Mouse (Mus musculus) lung, embryonic 15.5 days (tissue): ENCODE results near the gene Ctbp2. TPM values are rescaled to one million over a fixed set of nuclear protein-coding genes. Genes with fewer than 3 reads are reported as not detected.
"Not testable (repeated sequence)": the region's sequence is repeated elsewhere in the genome, so short reads cannot be mapped to it uniquely, and the experiment has no call there.

Experiments
- ATAC-seq: fragments of 200-750 bp; cut with Nextera tagmentation; 2 replicates; pipeline ENCODE4 v1.8.0; 2017; ENCODE audit warnings: moderate number of reproducible peaks, borderline replicate concordance; ENCODE audit not compliant: low FRiP score, low TSS enrichment; ENCODE audit errors: extremely low read depth
- H3K27ac ChIP-seq: fragments of 300-500 bp; sonication (generic); 2 replicates; pipeline ENCODE4 v1.5.1; 2015; ENCODE audit warnings: moderate library complexity, mild to moderate bottlenecking, inconsistent platforms
- H3K27me3 ChIP-seq: fragments of 300-500 bp; sonication (generic); 2 replicates; pipeline ENCODE4 v1.6.1; 2015; ENCODE audit warnings: inconsistent platforms
- H3K36me3 ChIP-seq: fragments of 300-500 bp; sonication (generic); 2 replicates; pipeline ENCODE4 v1.6.1; 2015; ENCODE audit warnings: inconsistent platforms
- H3K4me1 ChIP-seq: fragments of 300-500 bp; sonication (generic); 2 replicates; pipeline ENCODE4 v1.6.1; 2015; ENCODE audit warnings: inconsistent platforms
- H3K4me2 ChIP-seq: fragments of 300-500 bp; sonication (generic); 2 replicates; pipeline ENCODE4 v1.6.1; 2015; ENCODE audit warnings: inconsistent platforms, mild to moderate bottlenecking, moderate library complexity
- H3K4me3 ChIP-seq: fragments of 300-500 bp; sonication (generic); 2 replicates; pipeline ENCODE4 v1.5.1; 2015; ENCODE audit warnings: mild to moderate bottlenecking, inconsistent platforms
- H3K9ac ChIP-seq: fragments of 300-500 bp; sonication (generic); 2 replicates; pipeline ENCODE4 v1.6.1; 2015; ENCODE audit warnings: inconsistent platforms
- H3K9me3 ChIP-seq: fragments of 300-500 bp; sonication (generic); 2 replicates; pipeline ENCODE4 v1.6.1; 2016; ENCODE audit warnings: inconsistent platforms
- WGBS: fragments of 180-500 bp; shearing (Covaris S2); methylation state at CpG from one replicate; pipeline ENCODE4 v1.1.7; 2015; 5-methylcytosine and 5-hydroxymethylcytosine counted together
- polyA plus RNA-seq: library from polyadenylated mRNA; unstranded; fragments of >200 nt; fragmentation: Nextera tagmentation; extraction: Ambion mirVana; gene quantifications from 2 replicates; pipeline ENCODE4 v1.2.1, GENCODE M21; 2015

The Ctbp2 gene
- polyA plus RNA-seq, 1 experiment from 2014 or later: 91.6 TPM

- not testable (repeated sequence) for H3K4me2 ChIP-seq, H3K36me3 ChIP-seq, H3K9me3 ChIP-seq, ATAC-seq, H3K4me3 ChIP-seq, H3K27ac ChIP-seq, H3K27me3 ChIP-seq, H3K9ac ChIP-seq
- WGBS: 83% methylated on average over 7 of the region's 7 CpGs
- peaks cover 34% of the 10 kb centered on the region for H3K4me1 ChIP-seq
Measured at GRCm38 (mm10) chr7:133095610-133096009, 28.5 kb downstream of the Ctbp2 start.

- Histone ChIP-seq H3K4me1 (peaks cover 34% of the 10 kb centered on the region), H3K4me2 (no peak overlapping the region), H3K27ac (no peak overlapping the region), H3K4me3 (no peak overlapping the region), H3K9ac (no peak overlapping the region), H3K9me3 (no peaks in the 10 kb centered on the region), H3K36me3 (0 out of 2 replicates have a peak, but pooled peaks cover 2% of the 10 kb centered on the region), H3K27me3 (no peaks in the 10 kb centered on the region)
- no peak for ATAC-seq
- 76% methylated on average over 9 of the region's 9 CpGs for WGBS
Measured at GRCm38 (mm10) chr7:133094711-133095495, 29.3 kb downstream of the Ctbp2 start.

GRCm38 (mm10) chr7:133094161-133094560 is 30.0 kb downstream of the Ctbp2 start:
- Histone ChIP-seq H3K27ac (no peak overlapping the region), H3K9ac (no peak overlapping the region), H3K36me3 (0 out of 2 replicates have a peak, but pooled peaks cover 2% of the 10 kb centered on the region), H3K4me3 (no peak overlapping the region), H3K4me1 (peaks cover 32% of the 10 kb centered on the region), H3K9me3 (no peaks in the 10 kb centered on the region), H3K4me2 (no peak overlapping the region), H3K27me3 (no peaks in the 10 kb centered on the region)
- 72% methylated on average over 3 of the region's 3 CpGs for WGBS
- no peak for ATAC-seq

GRCm38 (mm10) chr7:133093731-133094130 is 30.4 kb downstream of the Ctbp2 start:
- H3K27ac ChIP-seq: no peak overlapping the region
- no peak overlapping the region for H3K4me3 ChIP-seq
- 84% methylated on average over 5 of the region's 5 CpGs for WGBS
- no peak for ATAC-seq
- H3K36me3 ChIP-seq: 0 out of 2 replicates have a peak, but pooled peaks cover 2% of the 10 kb centered on the region
- peaks cover 32% of the 10 kb centered on the region for H3K4me1 ChIP-seq
- no peak overlapping the region for H3K4me2 ChIP-seq
- H3K27me3 ChIP-seq: no peaks in the 10 kb centered on the region
- no peak overlapping the region for H3K9ac ChIP-seq
- H3K9me3 ChIP-seq: no peaks in the 10 kb centered on the region

- Histone ChIP-seq H3K4me2 (no peak overlapping the region), H3K9ac (no peak overlapping the region), H3K27me3 (no peaks in the 10 kb centered on the region), H3K4me1 (peaks cover 36% of the 10 kb centered on the region), H3K4me3 (no peak overlapping the region), H3K36me3 (0 out of 2 replicates have a peak, but pooled peaks cover 2% of the 10 kb centered on the region), H3K9me3 (no peaks in the 10 kb centered on the region), H3K27ac (0 out of 2 replicates have a peak overlapping the region, but pooled peaks have one; percentile 21)
- ATAC-seq: no peak
- 81% methylated on average over 4 of the region's 4 CpGs for WGBS
Measured at GRCm38 (mm10) chr7:133090641-133091040, 33.5 kb downstream of the Ctbp2 start.

- Histone ChIP-seq H3K4me1 (peaks cover 36% of the 10 kb centered on the region), H3K27me3 (no peaks in the 10 kb centered on the region), H3K9ac (no peak overlapping the region), H3K4me2 (no peak overlapping the region), H3K36me3 (0 out of 2 replicates have a peak, but pooled peaks cover 2% of the 10 kb centered on the region), H3K4me3 (no peak overlapping the region), H3K9me3 (no peaks in the 10 kb centered on the region), H3K27ac (peak overlapping the region; percentile 21)
- no peak for ATAC-seq
- WGBS: 62% methylated on average over 11 of the region's 11 CpGs
Measured at GRCm38 (mm10) chr7:133089621-133090260, 34.4 kb downstream of the Ctbp2 start.

- no peak overlapping the region for H3K9ac ChIP-seq
- H3K4me2 ChIP-seq: peak overlapping the region; percentile 43
- peak; percentile 78 for ATAC-seq
- 0 out of 2 replicates have a peak, but pooled peaks cover 2% of the 10 kb centered on the region for H3K36me3 ChIP-seq
- whole genome bisulfite sequencing: 15% methylated on average over 11 of the region's 11 CpGs
- H3K9me3 ChIP-seq: no peaks in the 10 kb centered on the region
- H3K27me3 ChIP-seq: no peaks in the 10 kb centered on the region
- H3K27ac ChIP-seq: peak overlapping the region; percentile 85
- peaks cover 36% of the 10 kb centered on the region for H3K4me1 ChIP-seq
- peak overlapping the region; percentile 2; the same call in 1 of the 2 replicates for H3K4me3 ChIP-seq
Measured at GRCm38 (mm10) chr7:133088830-133089261, 35.3 kb downstream of the Ctbp2 start.

- H3K36me3 ChIP-seq: 0 out of 2 replicates have a peak, but pooled peaks cover 2% of the 10 kb centered on the region
- no peaks in the 10 kb centered on the region for H3K9me3 ChIP-seq
- H3K4me1 ChIP-seq: peaks cover 36% of the 10 kb centered on the region
- H3K27ac ChIP-seq: peak overlapping the region; percentile 85
- no peak overlapping the region for H3K9ac ChIP-seq
- H3K4me3 ChIP-seq: peak overlapping the region; percentile 2; the same call in 1 of the 2 replicates
- H3K4me2 ChIP-seq: peak overlapping the region; percentile 43
- H3K27me3 ChIP-seq: no peaks in the 10 kb centered on the region
- ATAC-seq: no peak
- 36% methylated on average over 4 of the region's 4 CpGs for WGBS
Measured at GRCm38 (mm10) chr7:133088411-133088810, 35.7 kb downstream of the Ctbp2 start.

- no peak for ATAC-seq
- Histone ChIP-seq H3K27ac (no peak overlapping the region), H3K36me3 (peaks cover 8% of the 10 kb centered on the region; the same call in 1 of the 2 replicates), H3K27me3 (no peaks in the 10 kb centered on the region), H3K9me3 (no peaks in the 10 kb centered on the region), H3K4me3 (no peak overlapping the region), H3K4me2 (no peak overlapping the region), H3K4me1 (peaks cover 25% of the 10 kb centered on the region), H3K9ac (no peak overlapping the region)
- WGBS: 74% methylated on average over 3 of the region's 3 CpGs
Measured at GRCm38 (mm10) chr7:133085408-133085807, 38.7 kb downstream of the Ctbp2 start.

- Histone ChIP-seq H3K36me3 (peaks cover 9% of the 10 kb centered on the region; the same call in 1 of the 2 replicates), H3K4me2 (no peak overlapping the region), H3K27ac (no peak overlapping the region), H3K27me3 (no peaks in the 10 kb centered on the region), H3K9me3 (no peaks in the 10 kb centered on the region), H3K9ac (no peak overlapping the region), H3K4me3 (no peak overlapping the region), H3K4me1 (peaks cover 14% of the 10 kb centered on the region)
- ATAC-seq: no peak
- 79% methylated on average over 13 of the region's 13 CpGs for WGBS
Measured at GRCm38 (mm10) chr7:133083936-133084614, 40.1 kb downstream of the Ctbp2 start.

- H3K4me3 ChIP-seq: no peak overlapping the region
- no peaks in the 10 kb centered on the region for H3K9me3 ChIP-seq
- 81% methylated on average over 1 of the region's 1 CpGs for WGBS
- H3K4me2 ChIP-seq: no peak overlapping the region
- no peak for ATAC-seq
- H3K9ac ChIP-seq: no peak overlapping the region
- no peaks in the 10 kb centered on the region for H3K27me3 ChIP-seq
- peaks cover 20% of the 10 kb centered on the region; the same call in 1 of the 2 replicates for H3K36me3 ChIP-seq
- no peak overlapping the region for H3K27ac ChIP-seq
- H3K4me1 ChIP-seq: no peaks in the 10 kb centered on the region; the same call in 1 of the 2 replicates
Measured at GRCm38 (mm10) chr7:133078929-133079328, 45.2 kb downstream of the Ctbp2 start.
